Mouse (Mus musculus): ENCODE measurements around the gene Slc25a41.
A peak's percentile ranks its signal among the peaks of the same experiment; 100 is the strongest.

DNA sequence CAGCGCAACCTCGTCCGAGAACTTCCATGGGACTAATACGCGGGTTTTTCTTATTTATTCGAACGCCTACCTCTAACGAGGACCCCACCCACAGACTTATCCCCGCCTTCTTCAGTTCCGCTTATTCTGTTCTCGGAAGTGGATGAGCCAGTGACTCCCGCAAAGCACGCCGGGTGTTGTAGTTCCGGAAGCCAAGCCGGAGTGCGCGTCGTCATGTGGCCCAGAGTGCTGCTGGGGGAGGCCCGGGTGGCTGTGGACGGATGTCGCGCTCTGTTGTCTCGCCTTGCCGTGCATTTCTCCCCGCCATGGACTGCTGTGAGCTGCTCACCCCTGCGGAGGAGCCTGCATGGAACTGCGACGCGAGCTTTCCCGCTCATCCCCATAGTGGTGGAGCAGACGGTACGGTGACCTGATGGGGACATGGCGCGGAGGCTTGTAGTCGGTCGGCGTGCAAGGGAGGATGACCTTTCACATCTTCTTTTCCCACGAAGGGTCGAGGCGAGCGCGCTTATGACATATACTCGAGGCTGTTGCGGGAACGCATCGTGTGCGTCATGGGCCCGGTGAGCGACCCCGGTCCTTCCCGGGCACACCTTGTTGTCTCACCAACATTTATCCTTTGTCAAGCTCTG, 51.2 kb downstream of the Slc25a41 start, which contains the start of gene Clpp:
- TF ChIP-seq POLR2A (IDR thresholded peaks at IDR 0.05; ENCODE audit: borderline replicate concordance, control insufficient read depth, low read depth, low read length) (peak; percentile 85), CTCF (IDR thresholded peaks at IDR 0.05; ENCODE audit: control insufficient read depth, insufficient read depth, low read length) (peak; percentile 14; the same call in 1 of the 2 replicates)
